Mouse (Mus musculus): ENCODE results near the gene Rab6b. TPM values are rescaled to one million over a fixed set of nuclear protein-coding genes. Genes with fewer than 3 reads are reported as not detected.

Gene Rab6b
- polyA plus RNA-seq, 1 experiment from 2014 or later: 5.2 TPM

DNA sequence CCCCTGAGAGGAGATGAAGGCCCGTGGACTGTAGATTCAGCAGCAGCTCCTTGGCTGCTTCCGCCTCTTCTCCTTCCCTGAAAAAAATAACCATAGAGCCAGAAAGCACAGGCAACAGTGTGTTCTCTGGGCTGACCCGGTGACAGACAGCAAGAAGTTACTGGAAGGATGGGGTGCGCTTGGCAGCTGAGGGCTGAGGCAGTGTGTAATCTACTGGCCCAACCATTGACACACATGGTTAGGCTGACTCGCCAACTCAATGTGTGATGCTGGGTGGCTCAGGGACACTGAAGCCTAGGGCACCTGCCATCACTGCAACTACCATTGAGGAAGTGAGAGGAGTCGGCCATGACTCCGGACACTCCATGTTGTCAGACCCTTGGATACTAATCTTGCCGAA is 70.3 kb downstream of the Rab6b start:
- Histone ChIP-seq H3K4me1 (peaks cover 13% of the 10 kb centered on the region), H3K4me2 (no peak overlapping the region), H3K4me3 (replicated peaks) (no peak overlapping the region), H3K27me3 (no peaks in the 10 kb centered on the region), H3K36me3 (no peaks in the 10 kb centered on the region), H3K9me3 (replicated peaks) (no peaks in the 10 kb centered on the region), H3K27ac (no peak overlapping the region), H3K9ac (no peak overlapping the region)
- ATAC-seq (replicated peaks; ENCODE audit: low FRiP score): no peak
- WGBS: 87% methylated on average over 8 of the region's 8 CpGs

DNA sequence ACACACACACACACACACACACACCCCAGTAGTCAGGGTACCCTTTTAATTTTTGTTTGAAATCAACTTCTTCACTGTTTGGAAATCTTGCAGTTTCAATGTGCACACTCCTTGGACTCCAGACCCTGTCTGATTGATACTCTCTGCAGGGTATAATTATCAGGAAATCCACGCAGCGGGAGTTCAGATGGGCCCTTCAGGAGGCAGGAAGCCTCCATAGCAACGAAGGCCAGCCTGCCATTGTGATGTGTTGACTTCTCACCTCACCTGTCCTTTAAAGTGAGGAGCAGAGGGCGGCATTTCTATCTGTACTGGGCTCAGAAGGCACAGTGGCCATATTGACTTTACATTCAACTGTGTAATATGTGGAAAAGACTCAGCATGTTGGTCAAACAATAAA is 73.3 kb downstream of the Rab6b start:
- no peak overlapping the region for H3K9ac ChIP-seq
- 66% methylated on average over 4 of the region's 4 CpGs for WGBS
- no peak for ATAC-seq (replicated peaks; ENCODE audit: low FRiP score)
- peaks cover 24% of the 10 kb centered on the region for H3K36me3 ChIP-seq
- H3K9me3 ChIP-seq (replicated peaks): no peaks in the 10 kb centered on the region
- no peak overlapping the region for H3K4me2 ChIP-seq
- no peak overlapping the region for H3K27ac ChIP-seq
- H3K4me1 ChIP-seq: peaks cover 13% of the 10 kb centered on the region
- H3K27me3 ChIP-seq: no peaks in the 10 kb centered on the region
- no peak overlapping the region for H3K4me3 ChIP-seq (replicated peaks)

DNA sequence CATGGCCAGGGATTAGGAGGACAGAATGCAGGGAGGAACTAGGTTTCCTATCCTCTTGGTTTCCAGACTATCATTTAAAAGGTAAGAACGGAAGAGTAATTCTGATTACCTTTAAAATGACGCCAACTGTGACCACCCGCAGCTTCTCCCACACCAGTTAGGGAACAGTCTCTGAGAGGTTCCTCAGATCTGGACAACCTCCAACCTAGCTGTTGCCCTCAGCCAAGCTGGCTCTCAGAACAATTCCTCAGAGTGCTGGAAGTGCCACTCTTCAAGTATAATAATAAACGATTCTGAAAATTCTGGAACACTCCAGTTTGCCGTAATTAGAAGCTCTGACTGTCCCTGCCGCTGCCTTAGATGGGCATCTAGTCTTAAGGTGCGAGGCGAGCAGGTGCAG is 74.4 kb downstream of the Rab6b start:
- H3K27ac ChIP-seq: no peak overlapping the region
- no peak overlapping the region for H3K4me3 ChIP-seq (replicated peaks)
- no peaks in the 10 kb centered on the region for H3K9me3 ChIP-seq (replicated peaks)
- no peak overlapping the region for H3K4me2 ChIP-seq
- peaks cover 35% of the 10 kb centered on the region for H3K36me3 ChIP-seq
- ATAC-seq (replicated peaks; ENCODE audit: low FRiP score): no peak
- no peak overlapping the region for H3K9ac ChIP-seq
- H3K4me1 ChIP-seq: peaks cover 3% of the 10 kb centered on the region; the same call in 1 of the 2 replicates
- no peaks in the 10 kb centered on the region for H3K27me3 ChIP-seq
- 89% methylated on average over 8 of the region's 8 CpGs for WGBS

DNA sequence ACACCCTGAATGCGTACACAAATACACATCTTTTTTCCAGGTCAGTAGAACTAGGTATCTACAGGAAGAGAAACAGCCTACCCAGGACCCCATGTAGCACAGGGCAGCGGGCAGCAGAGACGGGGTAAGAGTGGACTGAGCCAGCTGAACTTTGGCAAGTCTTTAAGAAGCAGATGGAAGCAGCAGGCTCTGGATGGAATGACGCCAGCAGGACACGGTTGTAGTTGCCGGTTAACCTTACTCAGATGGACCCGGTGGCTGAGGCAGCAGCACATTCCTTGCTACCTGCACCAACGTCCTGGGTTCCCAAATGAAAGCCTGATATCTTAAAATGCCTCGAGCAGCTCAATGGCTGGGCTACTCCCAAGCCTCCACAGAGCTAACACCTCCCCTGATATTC is 75.2 kb downstream of the Rab6b start:
- H3K9me3 ChIP-seq (replicated peaks): no peaks in the 10 kb centered on the region
- H3K4me3 ChIP-seq (replicated peaks): no peak overlapping the region
- H3K4me1 ChIP-seq: no peaks in the 10 kb centered on the region
- 73% methylated on average over 9 of the region's 9 CpGs for WGBS
- H3K9ac ChIP-seq: no peak overlapping the region
- ATAC-seq (replicated peaks; ENCODE audit: low FRiP score): no peak
- H3K27ac ChIP-seq: no peak overlapping the region
- no peak overlapping the region for H3K4me2 ChIP-seq
- H3K36me3 ChIP-seq: peaks cover 43% of the 10 kb centered on the region
- H3K27me3 ChIP-seq: no peaks in the 10 kb centered on the region

DNA sequence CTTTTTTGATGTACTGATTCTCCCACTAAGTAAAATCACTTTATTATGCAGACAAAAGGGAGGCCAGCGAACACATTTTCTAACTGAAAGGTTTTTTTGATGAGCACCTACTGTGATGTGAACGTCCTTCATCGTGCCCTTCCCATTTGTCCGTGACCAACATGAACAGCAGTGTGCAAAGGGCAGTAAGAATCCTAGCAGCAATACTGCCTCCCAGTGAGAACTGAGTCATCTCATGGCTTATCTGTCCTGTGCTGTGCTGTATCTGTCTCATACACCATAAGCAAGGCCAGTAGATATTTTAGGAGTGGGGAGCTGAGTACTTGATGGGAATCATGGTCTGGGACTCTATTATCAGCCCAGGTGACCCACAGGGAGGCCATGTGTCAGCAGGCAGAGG is 76.8 kb downstream of the Rab6b start:
- Histone ChIP-seq H3K9ac (no peak overlapping the region), H3K27me3 (no peaks in the 10 kb centered on the region), H3K4me3 (replicated peaks) (no peak overlapping the region), H3K9me3 (replicated peaks) (no peaks in the 10 kb centered on the region), H3K27ac (no peak overlapping the region), H3K4me2 (no peak overlapping the region), H3K36me3 (peaks cover 60% of the 10 kb centered on the region), H3K4me1 (no peaks in the 10 kb centered on the region)
- no peak for ATAC-seq (replicated peaks; ENCODE audit: low FRiP score)
- 96% methylated on average over 4 of the region's 4 CpGs for WGBS

DNA sequence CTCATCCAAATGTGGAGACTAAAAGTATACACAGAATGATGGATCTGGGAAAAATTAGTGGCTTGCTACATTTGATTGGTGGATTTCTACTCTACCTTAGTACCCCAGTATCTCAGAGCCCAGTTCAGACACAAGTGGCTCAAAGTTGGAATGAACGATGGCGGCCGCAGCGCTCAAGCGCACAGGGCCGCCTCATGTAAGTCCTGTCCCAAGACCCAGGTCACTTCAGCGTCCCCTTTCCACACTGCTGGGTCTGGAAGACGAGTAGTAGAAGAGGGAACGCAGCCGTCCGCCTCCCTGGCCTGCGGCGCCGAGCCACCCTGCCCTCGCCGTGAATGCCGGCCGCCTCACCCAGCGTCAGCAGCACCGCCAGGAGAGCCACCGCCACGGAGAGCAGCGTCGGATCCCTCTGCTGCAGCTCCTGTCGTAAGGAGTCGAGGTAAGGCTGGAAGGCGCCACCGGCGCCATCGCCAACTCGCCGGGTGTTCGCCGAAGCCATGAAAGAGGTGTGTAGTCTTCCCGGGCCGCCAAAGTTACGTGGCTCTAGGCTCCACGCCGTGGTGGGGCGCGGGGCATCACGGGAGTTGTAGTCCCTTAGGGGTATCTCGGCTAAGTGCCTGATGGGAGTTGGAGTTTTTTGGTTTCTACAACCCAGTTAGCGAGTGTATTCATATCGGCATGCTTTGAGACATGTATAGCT is 90.1 kb downstream of the Rab6b start, which contains the start of gene Srprb:
Srprb (minus strand) TSS at position 577 of the 700 bp plus-strand sequence.
- peaks cover 5% of the 10 kb centered on the region; the same call in 1 of the 2 replicates for H3K4me1 ChIP-seq
- peak within 1 kb of the TSS; percentile 87 for H3K27ac ChIP-seq
- WGBS: under 1% methylated on average over 45 of the region's 45 CpGs
- no peaks in the 10 kb centered on the region for H3K27me3 ChIP-seq
- peaks cover 34% of the 10 kb centered on the region for H3K36me3 ChIP-seq
- H3K4me2 ChIP-seq: peak within 1 kb of the TSS; percentile 68
- peak within 1 kb of the TSS; percentile 90 for H3K4me3 ChIP-seq (replicated peaks)
- peak; percentile 99 for ATAC-seq (replicated peaks; ENCODE audit: low FRiP score)
- H3K9me3 ChIP-seq (replicated peaks): no peaks in the 10 kb centered on the region
- H3K9ac ChIP-seq: peak within 1 kb of the TSS; percentile 79

DNA sequence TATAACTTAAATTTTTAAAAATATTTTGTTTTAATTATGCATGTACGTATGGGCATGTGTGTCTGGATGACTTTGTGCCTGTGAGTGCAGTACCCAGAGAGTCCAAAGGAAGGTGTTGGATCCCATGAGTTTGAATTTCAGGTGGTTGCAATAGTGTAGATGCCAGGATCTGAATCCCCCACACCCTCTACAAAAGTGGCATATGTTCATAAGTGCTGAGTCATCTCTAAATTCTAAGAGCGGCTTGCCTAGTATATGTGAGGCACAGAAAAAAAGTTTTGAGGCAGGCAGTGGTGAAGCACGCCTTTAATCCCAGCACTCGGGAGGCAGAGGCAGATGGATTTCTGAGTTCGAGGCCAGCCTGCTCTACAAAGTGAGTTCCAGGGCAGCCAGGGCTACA is 94.2 kb downstream of the Rab6b start:
- H3K9me3 ChIP-seq (replicated peaks): no peaks in the 10 kb centered on the region
- H3K4me1 ChIP-seq: peaks cover 8% of the 10 kb centered on the region; the same call in 1 of the 2 replicates
- no peak overlapping the region for H3K4me2 ChIP-seq
- H3K9ac ChIP-seq: no peak overlapping the region
- H3K27ac ChIP-seq: no peak overlapping the region
- no peak overlapping the region for H3K4me3 ChIP-seq (replicated peaks)
- H3K36me3 ChIP-seq: no peaks in the 10 kb centered on the region
- WGBS: 93% methylated on average over 5 of the region's 5 CpGs
- no peak for ATAC-seq (replicated peaks; ENCODE audit: low FRiP score)
- H3K27me3 ChIP-seq: 0 out of 2 replicates have a peak, but pooled peaks cover 4% of the 10 kb centered on the region

DNA sequence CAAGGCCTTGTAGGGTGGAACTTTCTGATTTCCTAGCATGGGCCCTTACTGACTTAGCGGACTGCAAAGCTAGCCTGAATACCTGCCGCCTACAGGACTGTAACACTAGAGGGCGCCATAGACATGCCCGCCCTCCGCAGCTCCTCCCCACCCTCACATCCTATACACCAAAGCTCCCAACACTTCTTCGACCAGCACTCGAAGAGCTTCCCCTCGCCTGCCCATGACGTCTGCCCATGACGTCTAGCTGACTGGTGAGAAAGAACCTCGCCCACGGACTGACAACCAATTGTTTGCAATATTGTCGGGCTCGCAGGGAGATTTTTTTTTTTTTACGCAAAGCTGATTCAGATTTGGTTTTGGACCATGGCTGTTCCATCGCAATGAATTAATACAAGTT is 96.3 kb downstream of the Rab6b start:
- H3K4me2 ChIP-seq: peak overlapping the region; percentile 59
- 9% methylated on average over 16 of the region's 16 CpGs for WGBS
- no peak overlapping the region for H3K9ac ChIP-seq
- 0 out of 2 replicates have a peak, but pooled peaks cover 4% of the 10 kb centered on the region for H3K27me3 ChIP-seq
- no peaks in the 10 kb centered on the region for H3K9me3 ChIP-seq (replicated peaks)
- no peak overlapping the region for H3K27ac ChIP-seq
- H3K36me3 ChIP-seq: no peaks in the 10 kb centered on the region
- peak overlapping the region; percentile 31 for H3K4me3 ChIP-seq (replicated peaks)
- H3K4me1 ChIP-seq: 0 out of 2 replicates have a peak, but pooled peaks cover 3% of the 10 kb centered on the region
- peak; percentile 74 for ATAC-seq (replicated peaks; ENCODE audit: low FRiP score)

DNA sequence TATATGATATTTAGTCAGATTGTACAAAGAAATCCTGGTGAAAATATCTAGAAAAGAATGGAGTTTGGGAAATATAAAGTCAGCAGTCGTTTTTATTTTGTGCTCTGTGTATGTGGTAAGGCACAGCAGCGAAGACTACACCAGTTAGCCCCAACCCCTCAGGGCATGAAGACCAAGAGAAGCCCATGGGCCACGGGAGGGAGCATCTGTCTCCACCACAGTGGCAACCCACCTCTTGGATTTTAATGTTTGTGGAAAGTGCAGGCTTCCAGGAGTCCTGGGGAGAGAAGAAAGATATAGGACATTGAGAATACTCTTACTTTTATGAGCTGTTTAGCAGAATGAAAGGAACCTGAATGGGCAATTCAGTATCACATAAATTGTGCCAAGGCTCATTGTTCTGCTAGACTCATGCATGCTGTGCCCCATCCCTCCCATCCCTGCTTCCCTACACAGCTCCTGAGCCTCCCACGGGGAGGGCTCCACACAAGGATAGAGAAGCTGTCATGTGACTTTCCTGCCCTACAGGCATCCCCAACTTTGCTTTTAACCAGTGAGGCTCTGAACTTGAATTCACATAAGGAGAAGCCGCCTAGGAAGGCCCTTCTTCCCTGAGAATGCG is 97.3 kb downstream of the Rab6b start:
- Histone ChIP-seq H3K4me3 (replicated peaks) (no peak overlapping the region), H3K9me3 (replicated peaks) (no peaks in the 10 kb centered on the region), H3K4me2 (no peak overlapping the region), H3K4me1 (0 out of 2 replicates have a peak, but pooled peaks cover 3% of the 10 kb centered on the region), H3K27ac (no peak overlapping the region), H3K9ac (no peak overlapping the region), H3K36me3 (no peaks in the 10 kb centered on the region), H3K27me3 (0 out of 2 replicates have a peak, but pooled peaks cover 4% of the 10 kb centered on the region)
- no peak for ATAC-seq (replicated peaks; ENCODE audit: low FRiP score)
- 61% methylated on average over 6 of the region's 6 CpGs for WGBS

DNA sequence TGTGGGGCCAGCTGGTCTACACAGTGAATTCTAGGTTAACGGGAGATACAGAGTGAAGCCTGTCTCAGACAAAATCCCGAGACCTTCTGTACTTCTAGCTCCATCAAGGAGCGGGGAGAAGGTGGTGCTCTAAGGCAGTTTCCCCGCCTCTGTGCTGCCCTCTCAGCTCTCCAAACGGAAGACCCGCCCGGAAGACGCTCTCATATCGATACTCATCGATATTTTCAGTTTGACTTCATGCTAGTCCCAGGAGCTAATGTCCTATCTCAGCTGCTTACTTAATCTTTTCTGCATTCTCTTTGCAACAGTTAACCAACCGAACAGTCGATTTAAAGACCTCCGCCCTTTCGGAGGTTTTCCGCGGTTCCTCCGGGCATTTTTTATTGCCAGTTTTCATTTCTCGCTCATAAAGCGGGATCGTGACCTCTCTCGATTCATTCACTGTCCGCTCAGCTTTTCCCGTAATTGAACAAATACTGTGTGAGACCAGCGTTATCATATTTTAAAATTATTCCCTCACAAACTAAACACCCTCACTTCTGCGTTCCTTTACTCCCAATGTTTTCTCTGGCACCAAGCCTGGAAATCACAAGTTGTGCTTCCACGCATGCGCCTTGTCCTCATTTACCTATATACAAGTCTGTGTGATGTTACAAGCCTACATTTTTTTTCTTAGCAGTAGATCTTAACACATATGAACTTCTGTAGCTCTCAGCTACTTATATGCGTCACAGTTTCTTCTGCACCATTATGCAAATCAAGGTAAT is 101.2 kb downstream of the Rab6b start:
- ATAC-seq (replicated peaks; ENCODE audit: low FRiP score): no peak
- H3K4me3 ChIP-seq (replicated peaks): peak overlapping the region; percentile 36
- no peaks in the 10 kb centered on the region for H3K36me3 ChIP-seq
- H3K4me1 ChIP-seq: 0 out of 2 replicates have a peak, but pooled peaks cover 3% of the 10 kb centered on the region
- no peaks in the 10 kb centered on the region for H3K9me3 ChIP-seq (replicated peaks)
- H3K27me3 ChIP-seq: 0 out of 2 replicates have a peak, but pooled peaks cover 4% of the 10 kb centered on the region
- H3K9ac ChIP-seq: no peak overlapping the region
- H3K27ac ChIP-seq: no peak overlapping the region
- H3K4me2 ChIP-seq: peak overlapping the region; percentile 56
- WGBS: 60% methylated on average over 28 of the region's 28 CpGs

DNA sequence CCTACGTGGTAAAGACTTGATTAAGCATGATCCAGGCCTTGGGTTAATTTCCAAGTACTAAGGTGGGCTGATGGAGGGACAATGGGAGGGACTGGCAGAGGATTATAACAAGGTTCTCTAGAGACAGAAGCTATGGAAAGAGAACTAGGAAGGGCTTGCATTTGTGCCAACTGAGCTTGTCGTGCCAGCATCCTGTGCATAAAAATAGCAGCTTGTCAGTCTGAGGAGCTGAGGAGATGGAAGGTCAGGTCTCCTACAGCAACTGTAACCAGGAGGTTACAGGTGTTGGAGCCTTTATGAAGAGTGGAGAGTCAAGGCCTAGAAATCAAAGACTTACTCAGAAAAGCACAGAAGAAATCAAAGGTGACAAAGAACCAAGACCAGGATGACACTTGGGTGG is 102.0 kb downstream of the Rab6b start:
- H3K4me3 ChIP-seq (replicated peaks): no peak overlapping the region

DNA sequence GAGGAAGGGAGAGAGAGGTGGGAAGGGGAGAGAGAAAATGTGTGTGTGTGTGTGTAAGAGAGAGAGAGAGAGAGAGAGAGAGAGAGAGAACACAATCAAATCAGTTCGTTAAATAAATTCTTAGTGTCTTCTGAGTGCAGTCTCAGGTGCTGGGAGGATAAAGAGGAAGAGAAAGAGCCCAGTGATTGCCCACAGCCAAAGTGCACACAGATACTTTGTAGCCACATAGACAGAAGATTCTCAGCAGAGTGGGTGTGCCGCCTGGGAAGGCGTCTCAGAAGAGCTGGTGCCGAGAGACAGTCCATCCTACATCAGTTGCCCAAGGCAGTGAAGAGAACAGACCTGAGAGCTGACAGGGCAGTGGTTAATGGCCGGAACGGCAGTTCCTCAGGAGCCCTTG is 102.7 kb downstream of the Rab6b start:
- no peak overlapping the region for H3K4me2 ChIP-seq
- WGBS: 71% methylated on average over 6 of the region's 6 CpGs
- H3K36me3 ChIP-seq: no peaks in the 10 kb centered on the region
- no peak overlapping the region for H3K27ac ChIP-seq
- H3K9me3 ChIP-seq (replicated peaks): no peaks in the 10 kb centered on the region
- no peak overlapping the region for H3K9ac ChIP-seq
- ATAC-seq (replicated peaks; ENCODE audit: low FRiP score): no peak
- no peak overlapping the region for H3K4me3 ChIP-seq (replicated peaks)
- H3K27me3 ChIP-seq: no peaks in the 10 kb centered on the region
- no peaks in the 10 kb centered on the region for H3K4me1 ChIP-seq

More for the DNA sequence above, 102.0 kb downstream of the Rab6b start:
- Histone ChIP-seq H3K9ac (no peak overlapping the region), H3K27me3 (0 out of 2 replicates have a peak, but pooled peaks cover 3% of the 10 kb centered on the region), H3K4me1 (no peaks in the 10 kb centered on the region), H3K27ac (no peak overlapping the region), H3K9me3 (replicated peaks) (no peaks in the 10 kb centered on the region), H3K36me3 (no peaks in the 10 kb centered on the region), H3K4me2 (no peak overlapping the region)
- no peak for ATAC-seq (replicated peaks; ENCODE audit: low FRiP score)
- 76% methylated on average over 2 of the region's 2 CpGs for WGBS
